Mouse (Mus musculus) lung, adult 2 months (tissue): ENCODE data around the gene Rpl5. TPM values are rescaled to one million over a fixed set of nuclear protein-coding genes. Genes with fewer than 3 reads are reported as not detected.

Source experiments
- DNase-seq: peaks from one replicate; pipeline ENCODE4 v3.0.0; 2022
- H3K4me1 ChIP-seq: fragments of 200-500 bp; 2 replicates; pipeline ENCODE4 v1.6.1; 2011; ENCODE audit warnings: low read length; ENCODE audit not compliant: control insufficient read depth, insufficient read depth
- H3K4me3 ChIP-seq: fragments of 200-500 bp; replicated peaks from 2 replicates; pipeline ENCODE3; 2011; ENCODE audit warnings: low read depth, mild to moderate bottlenecking, control low read depth, low read length; ENCODE audit errors: extremely low read depth
- CTCF ChIP-seq: fragments of 200-500 bp; IDR thresholded peaks from 2 replicates; pipeline ENCODE4 v1.5.1; 2011; ENCODE audit warnings: mild to moderate bottlenecking, low read length, control low read depth; ENCODE audit not compliant: insufficient read depth
- POLR2A ChIP-seq: fragments of 200-500 bp; IDR thresholded peaks from 2 replicates; pipeline ENCODE4 v1.6.1; 2011; ENCODE audit warnings: low read depth, mild to moderate bottlenecking, control low read depth, low read length, borderline replicate concordance; ENCODE audit errors: extremely low read depth
- WGBS: fragments of 180-500 bp; shearing (Covaris S2); methylation state at CpG from one replicate; pipeline ENCODE4 v1.1.7; 2018; 5-methylcytosine and 5-hydroxymethylcytosine counted together
- polyA plus RNA-seq: library from polyadenylated mRNA; depleted of rRNA; stranded (reverse); fragments of >200 nt; gene quantifications from 2 replicates; pipeline ENCODE4 v1.2.3, GENCODE M21; 2012; rRNA removed

The Rpl5 gene
- polyA plus RNA-seq: 17.2 and 18.8 TPM in 2 replicates

DNA sequence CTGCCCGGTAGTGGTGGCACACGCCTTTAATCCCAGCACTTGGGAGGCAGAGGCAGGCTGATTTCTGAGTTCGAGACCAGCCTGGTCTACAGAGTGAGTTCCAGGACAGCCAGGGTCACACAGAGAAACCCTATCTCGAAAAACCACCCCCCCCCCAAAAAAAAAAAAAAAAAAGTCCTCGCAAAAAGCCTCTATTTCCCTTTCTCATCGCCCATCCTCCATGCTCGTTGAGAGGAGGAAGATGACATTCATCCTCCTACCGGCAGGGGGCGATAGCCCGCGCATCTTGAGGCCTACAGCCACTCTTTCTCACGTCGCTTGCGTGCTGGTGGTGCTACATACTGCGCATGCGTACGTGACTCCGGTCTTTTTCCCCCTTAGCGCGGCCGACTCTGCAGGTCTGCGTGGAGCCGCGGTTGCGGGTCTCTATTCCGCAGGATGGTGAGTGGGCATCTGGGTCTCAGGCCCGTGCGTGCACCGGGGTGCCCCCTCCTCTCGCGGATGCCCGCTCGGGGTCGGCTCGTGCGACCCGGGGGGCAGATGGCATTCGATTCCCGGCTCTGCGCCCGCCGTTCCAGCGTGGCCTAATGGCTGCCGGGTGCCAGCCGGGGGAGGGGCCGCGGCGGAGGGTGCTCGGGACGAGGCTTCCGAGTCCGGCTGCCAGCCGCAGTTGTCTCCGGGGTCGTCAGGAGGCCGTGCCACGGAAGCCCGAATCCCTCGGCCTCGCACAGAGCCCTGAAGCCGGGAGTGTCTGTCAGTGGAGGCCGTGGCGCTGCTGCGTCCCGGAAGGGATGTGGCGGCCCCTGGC, at the start of gene Rpl5:
TSS of gene Rpl5 (plus strand) at position 297 of the 808 bp plus-strand sequence.
- Histone ChIP-seq H3K4me1 (peaks cover 2% of the 10 kb centered on the region; the same call in 1 of the 2 replicates), H3K4me3 (peak within 1 kb of the TSS; percentile 97)
- WGBS: 3% methylated on average over 66 of the region's 66 CpGs
- peak; percentile 94 for DNase-seq
- TF ChIP-seq CTCF (peak; percentile 98), POLR2A (peak; percentile 94)

DNA sequence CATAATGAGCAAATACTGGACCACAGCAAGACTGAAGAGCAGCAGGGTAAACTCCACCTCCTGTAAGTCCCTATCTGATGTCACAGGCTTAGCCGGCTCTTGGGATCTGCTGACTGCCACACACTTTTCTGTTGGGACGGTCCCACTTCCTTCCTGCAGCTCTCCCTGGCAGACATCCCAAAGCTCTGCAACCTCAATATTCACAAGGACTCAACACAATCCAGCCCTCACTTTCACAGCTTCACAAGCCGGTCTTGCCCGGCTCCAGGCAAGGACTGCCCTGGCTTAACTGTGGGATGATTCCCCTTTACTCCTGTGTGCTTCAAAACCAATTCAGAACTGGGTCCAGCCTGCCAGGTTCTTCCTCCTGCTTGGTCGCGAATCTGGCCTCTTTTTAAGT, 46.5 kb upstream of the Rpl5 start:
- no peak overlapping the region for H3K4me3 ChIP-seq
- WGBS: 14% methylated on average over 6 of the region's 6 CpGs
- H3K4me1 ChIP-seq: peaks cover 3% of the 10 kb centered on the region
- no peak for DNase-seq
- TF ChIP-seq POLR2A: no peak
- TF ChIP-seq CTCF: no peak

DNA sequence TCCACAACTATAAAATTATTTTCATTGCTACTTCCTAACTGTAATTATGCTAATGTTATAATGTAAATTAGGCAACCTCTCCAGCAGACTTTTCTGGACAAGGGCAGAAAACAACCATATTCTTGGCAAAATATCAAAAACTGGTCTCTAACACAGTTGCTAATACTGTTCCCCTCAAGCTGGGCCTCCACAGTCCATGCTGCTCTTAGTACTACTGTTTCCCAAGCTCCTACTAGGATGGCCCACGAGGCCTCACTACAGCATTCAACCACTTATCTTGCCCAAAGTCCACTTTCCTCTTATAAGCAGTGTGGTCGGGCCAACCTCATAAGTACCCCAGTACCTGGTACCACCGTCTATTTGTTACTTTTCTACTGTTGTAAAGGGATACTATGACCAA, 45.7 kb upstream of the Rpl5 start:
- H3K4me3 ChIP-seq: no peak overlapping the region
- WGBS: 62% methylated on average over 3 of the region's 3 CpGs
- peaks cover 3% of the 10 kb centered on the region for H3K4me1 ChIP-seq
- no peak for DNase-seq
- TF ChIP-seq POLR2A: no peak
- TF ChIP-seq CTCF: no peak

DNA sequence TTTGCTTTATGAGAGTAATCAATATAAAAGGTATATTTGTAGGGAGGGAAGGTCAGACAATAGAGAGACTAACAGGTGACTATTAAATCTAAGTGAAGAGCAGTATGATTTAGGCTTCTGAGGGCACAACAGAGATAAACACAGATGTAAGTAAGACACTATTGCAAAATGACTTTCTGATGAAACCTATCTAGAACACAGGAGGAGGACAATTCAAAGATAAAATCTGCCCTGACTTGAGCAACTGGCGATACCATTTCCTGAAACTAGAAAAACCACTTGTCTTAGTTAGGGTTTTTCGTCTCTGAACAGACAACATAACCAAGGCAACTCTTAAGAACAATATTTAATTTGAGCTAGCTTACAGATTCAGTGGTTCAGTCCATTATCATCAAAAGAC, 44.8 kb upstream of the Rpl5 start:
- 29% methylated on average over 2 of the region's 2 CpGs for WGBS
- Histone ChIP-seq H3K4me1 (peaks cover 3% of the 10 kb centered on the region), H3K4me3 (no peak overlapping the region)
- no peak for TF ChIP-seq CTCF
- no peak for TF ChIP-seq POLR2A
- DNase-seq: no peak

DNA sequence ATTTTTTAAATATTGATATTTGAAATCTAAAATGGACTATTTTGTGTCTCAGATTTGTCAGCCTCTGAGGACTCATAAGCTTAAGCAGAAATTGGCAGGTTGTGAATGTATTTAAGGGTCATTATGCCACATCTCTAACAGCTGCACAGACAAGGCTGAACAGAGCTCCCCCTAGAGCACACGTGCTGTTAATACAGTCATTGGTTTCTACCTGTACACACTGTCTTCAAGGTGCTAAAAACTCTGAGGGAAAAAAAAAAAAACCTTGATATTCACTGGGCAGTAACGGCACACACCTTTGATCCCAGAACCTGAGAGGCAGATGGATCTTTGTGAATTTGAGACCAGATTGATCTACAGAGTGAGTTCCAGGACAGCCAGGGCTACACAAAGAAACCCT, 41.3 kb upstream of the Rpl5 start:
- TF ChIP-seq POLR2A (no peak), CTCF (peak; percentile 62)
- H3K4me1 ChIP-seq: no peaks in the 10 kb centered on the region; the same call in none of the 2 replicates
- H3K4me3 ChIP-seq: no peak overlapping the region
- no peak for DNase-seq
- WGBS: 44% methylated on average over 2 of the region's 2 CpGs

GRCm38 (mm10) chr5:107863971-107864370, 36.3 kb upstream of the Rpl5 start:
- TF ChIP-seq CTCF (no peak), POLR2A (no peak)
- no peak overlapping the region for H3K4me3 ChIP-seq
- H3K4me1 ChIP-seq: peaks cover 2% of the 10 kb centered on the region
- 74% methylated on average over 3 of the region's 3 CpGs for WGBS
- DNase-seq: no peak

DNA sequence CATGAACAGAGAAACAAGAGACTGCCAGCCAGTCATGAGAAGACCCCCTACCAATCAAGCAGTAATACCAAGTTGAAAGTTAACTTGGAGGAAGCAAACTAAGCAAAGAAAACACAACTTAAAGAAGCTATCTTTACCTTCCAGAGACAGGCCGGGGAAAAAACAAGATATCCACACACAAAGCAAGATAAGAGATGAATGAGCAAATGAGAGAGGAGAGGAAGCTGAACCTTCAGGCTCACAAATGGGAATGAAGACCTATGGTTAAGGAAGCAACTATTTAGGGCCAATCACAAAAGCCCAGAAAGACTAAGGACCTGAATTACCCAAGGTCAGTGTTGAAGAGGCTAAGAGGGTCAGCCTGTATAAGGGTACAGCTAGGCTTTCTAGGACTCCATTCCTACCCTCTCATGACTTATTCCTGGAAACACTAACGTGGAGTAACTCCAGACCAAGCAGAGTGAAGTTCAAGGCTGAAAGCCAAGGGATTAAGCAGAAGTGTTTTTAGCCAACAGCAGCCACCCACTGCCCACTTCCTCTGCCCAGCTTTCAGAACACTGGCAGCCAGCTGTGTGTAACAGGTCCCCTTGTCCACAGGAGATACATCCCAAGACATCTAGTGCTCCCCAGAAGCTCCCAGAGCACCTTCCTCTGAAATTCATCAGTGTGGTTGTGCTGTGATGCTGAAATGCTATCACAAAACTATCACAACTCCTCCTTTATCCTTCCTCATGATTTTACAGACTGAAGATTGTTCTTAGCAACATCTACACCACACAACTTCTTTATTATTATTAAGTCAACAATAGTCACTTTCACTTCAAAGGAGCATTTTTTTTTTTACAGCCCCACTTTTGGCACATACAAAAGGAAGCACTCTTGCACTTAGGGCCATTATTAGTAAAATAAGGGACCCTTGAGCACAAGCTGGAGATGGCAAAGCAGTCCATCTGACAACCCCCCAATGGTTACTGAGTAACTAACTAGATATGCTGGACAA, 33.9 kb upstream of the Rpl5 start:
- TF ChIP-seq POLR2A (no peak), CTCF (no peak)
- H3K4me3 ChIP-seq: no peak overlapping the region
- peaks cover 2% of the 10 kb centered on the region for H3K4me1 ChIP-seq
- DNase-seq: no peak
- WGBS: 31% methylated on average over 2 of the region's 2 CpGs

GRCm38 (mm10) chr5:107867970-107868904, 32.1 kb upstream of the Rpl5 start:
- Histone ChIP-seq H3K4me1 (peaks cover 2% of the 10 kb centered on the region), H3K4me3 (peak overlapping the region; percentile 73)
- TF ChIP-seq POLR2A (peak; percentile 34; the same call in 1 of the 2 replicates), CTCF (no peak)
- under 1% methylated on average over 82 of the region's 82 CpGs for WGBS
- DNase-seq: peak; percentile 65

DNA sequence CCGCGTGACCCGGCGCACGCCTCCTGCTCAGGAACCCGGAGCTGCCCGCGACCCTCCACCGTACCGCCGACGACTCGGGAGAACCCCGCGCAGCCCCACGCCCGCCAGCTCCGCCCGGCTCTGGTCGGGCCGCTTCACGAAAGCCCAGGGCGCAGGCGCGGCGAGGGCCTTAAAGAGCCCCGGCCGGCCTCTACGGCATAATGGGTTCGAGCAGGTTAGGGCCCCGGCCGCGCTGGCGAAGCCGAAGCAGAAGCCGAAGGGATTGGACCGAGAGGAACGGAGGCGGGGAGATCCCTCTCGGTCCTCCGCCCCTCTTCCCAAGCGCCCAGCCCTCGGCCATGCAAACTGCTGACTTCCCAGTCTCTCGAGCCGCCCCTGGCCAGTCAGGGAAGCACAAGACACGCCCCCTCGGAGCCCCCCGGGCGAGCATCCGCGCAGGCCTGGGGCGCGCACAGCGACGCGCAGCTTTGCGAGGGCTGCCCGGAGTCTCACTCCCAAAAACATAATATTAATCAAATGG, 31.3 kb upstream of the Rpl5 start:
- peaks cover 2% of the 10 kb centered on the region for H3K4me1 ChIP-seq
- DNase-seq: peak; percentile 87
- under 1% methylated on average over 57 of the region's 58 CpGs for WGBS
- peak overlapping the region; percentile 73 for H3K4me3 ChIP-seq
- 0 out of 2 replicates have a peak, but pooled peaks have one; percentile 51 for TF ChIP-seq POLR2A
- TF ChIP-seq CTCF: no peak
